Mouse (Mus musculus): ENCODE measurements around the gene Ccdc91. TPM values are rescaled to one million over a fixed set of nuclear protein-coding genes. Genes with fewer than 3 reads are reported as not detected.

The Ccdc91 gene
- total and polyA plus RNA-seq, 2 experiments from 2014 or later = 36.5 to 40.3 TPM

DNA sequence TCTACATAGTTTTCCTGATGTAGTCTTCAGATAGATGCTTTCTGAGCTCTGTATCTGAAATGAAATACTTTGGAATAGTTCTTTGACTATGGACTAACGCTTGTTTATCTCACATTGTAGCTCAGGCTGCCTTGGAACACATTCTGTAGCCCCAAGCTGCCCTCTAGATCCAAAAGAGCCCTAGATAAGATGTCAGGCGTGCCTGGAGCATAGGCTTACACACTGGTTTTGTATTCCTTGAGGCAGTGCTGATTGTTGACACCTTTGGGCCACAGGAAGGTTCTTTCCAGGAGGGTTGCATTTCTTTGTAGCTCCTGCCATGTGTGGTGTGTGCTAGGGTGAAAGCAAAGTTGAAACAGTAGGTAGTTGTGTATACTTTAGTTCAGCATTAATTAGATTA is 139.7 kb downstream of the Ccdc91 start:
- Histone ChIP-seq H3K4me1 (ENCODE audit: insufficient read depth, low read length) (no peaks in the 10 kb centered on the region), H3K4me2 (ENCODE audit: low read depth, low read length, poor library complexity, severe bottlenecking) (no peak overlapping the region), H3K9me3 (ENCODE audit: low read length) (no peaks in the 10 kb centered on the region), H3K27ac (ENCODE audit: low read depth, low read length) (no peak overlapping the region), H3K27me3 (ENCODE audit: insufficient read depth, low read length) (no peaks in the 10 kb centered on the region), H3K4me3 (ENCODE audit: low read depth, low read length) (no peak overlapping the region), H3K9ac (replicated peaks; ENCODE audit: low read length, poor library complexity, severe bottlenecking) (no peak overlapping the region), H3K36me3 (ENCODE audit: insufficient read depth, low read length) (no peaks in the 10 kb centered on the region)
- DNase-seq (ENCODE audit: low spot score) (no peak), ATAC-seq (ENCODE audit: low FRiP score) (no peak)
- TF ChIP-seq CTCF (IDR thresholded peaks at IDR 0.05) = no peak
- WGBS = 69% methylated on average over 2 of the region's 2 CpGs

DNA sequence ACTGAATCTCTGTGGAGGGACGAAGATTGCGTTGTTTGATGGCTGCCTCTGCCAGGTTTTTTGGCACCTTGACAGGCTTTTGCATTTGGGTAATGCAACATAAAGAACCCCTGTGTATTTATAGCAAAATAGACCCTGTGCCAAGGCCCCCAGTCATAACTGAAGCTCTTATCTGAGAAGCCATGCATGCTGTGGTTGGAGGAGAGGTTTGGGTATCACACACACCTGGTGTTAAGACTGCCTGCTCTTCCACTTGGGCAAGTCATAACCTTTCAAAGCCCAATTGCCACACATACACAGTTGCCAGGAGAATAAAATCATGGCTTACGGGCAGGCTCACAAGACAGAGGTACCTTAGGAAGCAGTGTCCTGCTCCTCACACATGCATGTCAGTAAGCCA is 147.5 kb downstream of the Ccdc91 start:
- TF ChIP-seq CTCF (IDR thresholded peaks at IDR 0.05) = no peak
- H3K27ac ChIP-seq (ENCODE audit: low read depth, low read length) = no peak overlapping the region
- 75% methylated on average over 3 of the region's 3 CpGs for WGBS
- H3K4me1 ChIP-seq (ENCODE audit: insufficient read depth, low read length) = no peaks in the 10 kb centered on the region
- no peaks in the 10 kb centered on the region for H3K27me3 ChIP-seq (ENCODE audit: insufficient read depth, low read length)
- ATAC-seq (ENCODE audit: low FRiP score) = no peak
- H3K9ac ChIP-seq (replicated peaks; ENCODE audit: low read length, poor library complexity, severe bottlenecking) = no peak overlapping the region
- H3K4me2 ChIP-seq (ENCODE audit: low read depth, low read length, poor library complexity, severe bottlenecking) = no peak overlapping the region
- peak; percentile 17 for DNase-seq (ENCODE audit: low spot score)
- no peaks in the 10 kb centered on the region for H3K9me3 ChIP-seq (ENCODE audit: low read length)
- no peaks in the 10 kb centered on the region for H3K36me3 ChIP-seq (ENCODE audit: insufficient read depth, low read length)
- H3K4me3 ChIP-seq (ENCODE audit: low read depth, low read length) = no peak overlapping the region

DNA sequence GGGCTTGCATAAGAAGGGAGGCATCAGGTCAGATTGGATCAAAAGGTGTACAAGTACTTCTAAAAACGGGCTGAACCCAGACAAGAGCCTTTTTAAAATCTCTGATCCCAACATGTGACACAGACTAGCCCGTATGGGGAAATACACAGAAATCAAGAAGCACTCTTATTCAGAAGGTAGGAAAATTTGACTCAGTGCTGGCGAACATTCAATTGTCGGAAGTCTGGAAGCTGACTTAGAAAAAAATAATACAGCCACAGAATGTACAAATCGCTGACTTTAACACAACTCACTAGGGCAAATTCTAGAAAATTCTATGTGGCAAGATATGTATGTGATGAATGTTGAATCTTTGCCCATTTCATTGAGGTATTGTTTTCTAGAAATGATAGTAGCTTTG is 160.8 kb downstream of the Ccdc91 start:
- no peak overlapping the region for H3K4me2 ChIP-seq (ENCODE audit: low read depth, low read length, poor library complexity, severe bottlenecking)
- H3K4me3 ChIP-seq (ENCODE audit: low read depth, low read length) = no peak overlapping the region
- H3K27me3 ChIP-seq (ENCODE audit: insufficient read depth, low read length) = no peaks in the 10 kb centered on the region
- DNase-seq (ENCODE audit: low spot score) (no peak), ATAC-seq (ENCODE audit: low FRiP score) (no peak)
- H3K9me3 ChIP-seq (ENCODE audit: low read length) = no peaks in the 10 kb centered on the region
- no peaks in the 10 kb centered on the region for H3K4me1 ChIP-seq (ENCODE audit: insufficient read depth, low read length)
- no peak overlapping the region for H3K9ac ChIP-seq (replicated peaks; ENCODE audit: low read length, poor library complexity, severe bottlenecking)
- peaks cover 6% of the 10 kb centered on the region; the same call in 1 of the 2 replicates for H3K36me3 ChIP-seq (ENCODE audit: insufficient read depth, low read length)
- WGBS = 85% methylated on average over 5 of the region's 5 CpGs
- H3K27ac ChIP-seq (ENCODE audit: low read depth, low read length) = no peak overlapping the region
- no peak for TF ChIP-seq CTCF (IDR thresholded peaks at IDR 0.05)

DNA sequence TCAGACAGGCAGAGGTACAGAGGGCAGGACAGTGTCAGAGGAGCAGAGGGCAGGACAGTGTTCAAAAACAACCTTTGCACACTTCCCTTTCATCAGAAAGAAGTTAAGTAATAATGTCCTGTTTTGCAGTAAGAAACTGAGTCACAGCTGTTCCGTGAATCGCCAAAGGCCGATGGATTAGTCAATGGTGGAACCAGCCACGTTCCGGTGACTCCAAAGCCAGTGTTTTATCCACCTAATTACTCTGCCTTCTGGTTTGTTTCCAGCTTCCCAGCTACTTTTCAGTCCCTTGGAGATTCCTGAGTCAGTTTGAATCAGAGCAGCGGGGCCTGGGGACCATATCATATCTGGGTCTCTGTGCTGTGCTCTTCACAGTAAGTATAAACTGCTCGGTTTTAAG is 168.2 kb downstream of the Ccdc91 start:
- Histone ChIP-seq H3K36me3 (ENCODE audit: insufficient read depth, low read length) (no peaks in the 10 kb centered on the region), H3K27ac (ENCODE audit: low read depth, low read length) (no peak overlapping the region), H3K27me3 (ENCODE audit: insufficient read depth, low read length) (no peaks in the 10 kb centered on the region), H3K9me3 (ENCODE audit: low read length) (no peaks in the 10 kb centered on the region), H3K9ac (replicated peaks; ENCODE audit: low read length, poor library complexity, severe bottlenecking) (no peak overlapping the region), H3K4me3 (ENCODE audit: low read depth, low read length) (no peak overlapping the region), H3K4me1 (ENCODE audit: insufficient read depth, low read length) (no peaks in the 10 kb centered on the region), H3K4me2 (ENCODE audit: low read depth, low read length, poor library complexity, severe bottlenecking) (no peak overlapping the region)
- no peak for ATAC-seq (ENCODE audit: low FRiP score)
- WGBS = 79% methylated on average over 7 of the region's 7 CpGs
- TF ChIP-seq CTCF (IDR thresholded peaks at IDR 0.05) = no peak
- no peak for DNase-seq (ENCODE audit: low spot score)

DNA sequence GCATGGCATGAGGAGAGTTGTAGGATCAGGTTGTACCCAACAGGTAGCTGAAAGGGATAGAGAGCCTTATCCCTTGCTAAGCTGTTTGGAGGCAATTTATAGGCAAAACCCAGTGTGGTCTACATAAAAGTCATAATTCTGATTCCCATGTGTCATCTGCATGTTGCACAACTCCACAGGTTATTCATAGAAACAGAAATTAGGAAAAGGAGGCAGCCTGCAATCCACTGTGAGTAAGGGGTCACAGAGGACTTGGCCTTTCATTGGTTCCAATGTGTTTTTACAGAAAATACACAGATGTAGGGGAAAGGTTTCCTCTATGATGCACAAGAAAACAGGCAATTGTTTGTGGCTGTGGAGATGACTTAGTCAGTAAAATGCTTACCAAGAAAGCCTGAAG is 168.8 kb downstream of the Ccdc91 start:
- no peak overlapping the region for H3K4me3 ChIP-seq (ENCODE audit: low read depth, low read length)
- H3K4me1 ChIP-seq (ENCODE audit: insufficient read depth, low read length) = no peaks in the 10 kb centered on the region
- H3K9ac ChIP-seq (replicated peaks; ENCODE audit: low read length, poor library complexity, severe bottlenecking) = no peak overlapping the region
- H3K4me2 ChIP-seq (ENCODE audit: low read depth, low read length, poor library complexity, severe bottlenecking) = no peak overlapping the region
- ATAC-seq (ENCODE audit: low FRiP score) = no peak
- no peaks in the 10 kb centered on the region for H3K27me3 ChIP-seq (ENCODE audit: insufficient read depth, low read length)
- H3K27ac ChIP-seq (ENCODE audit: low read depth, low read length) = no peak overlapping the region
- no peaks in the 10 kb centered on the region for H3K9me3 ChIP-seq (ENCODE audit: low read length)
- no peaks in the 10 kb centered on the region for H3K36me3 ChIP-seq (ENCODE audit: insufficient read depth, low read length)
- no peak for DNase-seq (ENCODE audit: low spot score)
- no peak for TF ChIP-seq CTCF (IDR thresholded peaks at IDR 0.05)

DNA sequence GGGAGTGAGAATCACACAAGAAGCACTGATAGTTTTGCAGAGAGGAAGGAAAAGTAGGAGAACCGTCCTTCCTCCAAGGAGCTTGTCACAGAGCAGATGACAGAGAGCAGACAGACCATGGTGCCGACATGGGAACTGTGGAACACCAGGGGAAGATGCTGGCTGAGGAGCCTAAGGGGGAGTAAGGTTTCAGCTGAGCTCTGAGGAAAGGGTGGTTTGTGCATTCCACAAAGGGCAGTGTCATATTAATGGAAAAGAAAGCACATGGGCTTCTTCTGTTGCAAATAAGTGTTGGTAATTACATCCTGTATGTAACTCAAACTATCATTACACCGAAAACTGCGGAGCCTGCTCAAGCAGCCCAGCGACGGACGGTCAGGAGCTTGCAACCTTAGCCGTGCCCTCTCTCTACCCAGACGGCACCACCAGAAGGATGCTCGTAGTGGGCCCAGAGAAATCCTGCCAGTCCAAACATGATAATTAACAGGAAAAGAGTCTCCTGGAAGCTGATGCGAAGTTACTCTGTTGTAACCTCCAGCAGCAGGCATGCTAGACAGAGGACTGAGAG is 170.9 kb downstream of the Ccdc91 start:
- Histone ChIP-seq H3K4me3 (ENCODE audit: low read depth, low read length) (no peak overlapping the region), H3K9me3 (ENCODE audit: low read length) (no peaks in the 10 kb centered on the region), H3K36me3 (ENCODE audit: insufficient read depth, low read length) (no peaks in the 10 kb centered on the region), H3K4me1 (ENCODE audit: insufficient read depth, low read length) (no peaks in the 10 kb centered on the region), H3K27me3 (ENCODE audit: insufficient read depth, low read length) (no peaks in the 10 kb centered on the region), H3K4me2 (ENCODE audit: low read depth, low read length, poor library complexity, severe bottlenecking) (no peak overlapping the region), H3K9ac (replicated peaks; ENCODE audit: low read length, poor library complexity, severe bottlenecking) (no peak overlapping the region), H3K27ac (ENCODE audit: low read depth, low read length) (no peak overlapping the region)
- TF ChIP-seq CTCF (IDR thresholded peaks at IDR 0.05) = no peak
- DNase-seq (ENCODE audit: low spot score) = no peak
- no peak for ATAC-seq (ENCODE audit: low FRiP score)
- 87% methylated on average over 11 of the region's 11 CpGs for WGBS

All from midbrain, postnatal 0 days (tissue).